Mouse (Mus musculus): ENCODE results near the gene Sema3e.

DNA sequence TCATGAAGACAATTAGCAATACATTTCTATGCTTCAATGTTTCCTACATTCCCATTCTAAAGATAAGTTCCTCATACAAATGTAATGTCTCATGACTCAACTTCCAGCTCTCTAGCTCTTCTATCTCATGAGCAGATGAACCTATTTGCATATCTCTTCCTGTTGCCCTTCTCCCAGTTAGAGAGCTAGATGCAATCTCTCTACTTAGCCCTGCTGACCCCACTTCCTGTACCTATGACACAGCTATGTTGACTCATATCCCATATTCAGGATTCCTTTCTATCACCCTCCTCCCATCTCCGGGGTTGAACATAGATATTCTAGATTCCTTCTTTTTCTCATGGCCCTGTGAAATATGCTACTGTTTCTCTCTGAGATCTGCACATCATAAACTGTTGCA is 38.0 kb upstream of the Sema3e start:
- no peak for TF ChIP-seq CTCF (IDR thresholded peaks at IDR 0.05; ENCODE audit: control insufficient read depth, insufficient read depth, insufficient replicate concordance, low read depth, low read length)
- TF ChIP-seq POLR2A (IDR thresholded peaks at IDR 0.05; ENCODE audit: control insufficient read depth, low read depth, low read length) = no peak

Measured in testis, adult 2 months (tissue).